Mouse (Mus musculus): Measurements from ENCODE around the gene 1810049J17Rik.

1810049J17Rik gene

DNA sequence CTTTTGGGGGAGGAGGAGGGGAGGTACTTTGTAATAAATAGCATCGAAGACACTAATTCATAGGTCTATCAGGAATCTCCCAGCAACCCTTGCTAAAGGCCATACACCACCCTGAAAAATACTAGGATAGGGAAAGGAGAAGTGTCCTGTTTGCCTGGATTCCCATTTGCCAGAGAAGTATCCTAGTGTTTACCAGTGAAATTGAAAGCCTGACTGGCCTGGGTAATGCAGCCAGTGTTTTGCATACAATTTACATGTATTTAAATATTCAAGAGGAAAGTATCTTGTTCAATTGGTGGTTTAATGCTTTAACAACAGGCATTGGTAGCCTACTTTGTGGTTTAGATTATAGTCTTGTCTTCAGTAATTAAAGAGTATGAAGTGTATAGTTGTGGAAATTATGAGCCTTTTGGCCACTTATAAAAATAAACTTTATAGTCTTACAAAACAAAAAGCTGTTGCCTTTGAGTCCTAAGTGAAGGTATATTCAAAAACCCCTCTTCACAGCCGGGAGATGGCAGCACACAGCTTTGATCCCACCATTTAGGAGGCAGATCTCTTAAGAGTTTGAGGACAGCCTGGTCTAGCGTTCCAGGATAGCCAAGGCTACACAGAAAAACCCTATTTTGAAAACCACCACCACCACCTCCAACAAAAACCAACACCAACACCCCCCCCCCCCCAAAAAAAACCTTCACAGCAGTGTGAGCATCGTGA, 47.5 kb downstream of the 1810049J17Rik start:
- in situ Hi-C loops (cut with MboI; ENCODE audit: low pct_unique_long_range_greater_than_20kb in 1 of 2, low sequenced_read_pairs in 2 of 2, unreplicated experiment in 1 of 2) = no loop called here

DNA sequence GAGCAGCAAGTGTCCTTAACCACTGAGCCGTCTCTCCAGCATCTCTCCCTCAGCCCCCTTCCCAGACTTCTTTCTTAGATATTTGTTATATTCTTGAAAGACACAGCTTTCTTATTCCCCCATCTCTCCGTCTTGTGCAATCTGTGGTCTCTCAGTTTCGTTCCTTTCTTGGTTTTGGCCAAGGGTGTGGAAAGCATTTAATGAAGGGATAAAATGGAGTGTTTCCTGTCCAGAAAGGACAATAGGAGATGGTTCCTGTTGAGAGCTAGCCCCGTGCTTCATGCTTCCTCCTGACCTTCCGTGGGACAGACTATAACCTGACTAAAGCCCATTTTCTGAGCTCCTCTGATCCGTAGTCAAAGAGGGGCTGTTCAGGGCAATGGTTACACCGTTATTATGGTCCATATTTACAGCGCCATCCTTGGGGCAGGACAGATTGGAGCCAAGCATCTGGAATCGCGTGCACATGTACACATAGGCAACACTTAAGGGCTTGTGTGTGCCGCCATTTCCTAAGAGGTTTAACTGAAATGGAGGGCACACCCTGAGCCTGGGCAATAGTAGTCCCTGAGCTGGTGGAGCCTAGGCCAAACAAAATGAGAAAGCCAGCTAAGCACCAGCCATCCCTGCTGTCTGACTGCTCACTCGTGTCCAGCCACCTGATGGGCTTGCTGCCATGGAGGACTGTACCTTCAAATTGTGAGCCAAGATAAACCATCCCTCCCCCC, 48.2 kb downstream of the 1810049J17Rik start:
- in situ Hi-C loops (cut with MboI; ENCODE audit: low pct_unique_long_range_greater_than_20kb in 1 of 2, low sequenced_read_pairs in 2 of 2, unreplicated experiment in 1 of 2) = no loop called here
